Comparison of ENCODE assay signal across 10 mouse cellular contexts in the genomic region with DNA sequence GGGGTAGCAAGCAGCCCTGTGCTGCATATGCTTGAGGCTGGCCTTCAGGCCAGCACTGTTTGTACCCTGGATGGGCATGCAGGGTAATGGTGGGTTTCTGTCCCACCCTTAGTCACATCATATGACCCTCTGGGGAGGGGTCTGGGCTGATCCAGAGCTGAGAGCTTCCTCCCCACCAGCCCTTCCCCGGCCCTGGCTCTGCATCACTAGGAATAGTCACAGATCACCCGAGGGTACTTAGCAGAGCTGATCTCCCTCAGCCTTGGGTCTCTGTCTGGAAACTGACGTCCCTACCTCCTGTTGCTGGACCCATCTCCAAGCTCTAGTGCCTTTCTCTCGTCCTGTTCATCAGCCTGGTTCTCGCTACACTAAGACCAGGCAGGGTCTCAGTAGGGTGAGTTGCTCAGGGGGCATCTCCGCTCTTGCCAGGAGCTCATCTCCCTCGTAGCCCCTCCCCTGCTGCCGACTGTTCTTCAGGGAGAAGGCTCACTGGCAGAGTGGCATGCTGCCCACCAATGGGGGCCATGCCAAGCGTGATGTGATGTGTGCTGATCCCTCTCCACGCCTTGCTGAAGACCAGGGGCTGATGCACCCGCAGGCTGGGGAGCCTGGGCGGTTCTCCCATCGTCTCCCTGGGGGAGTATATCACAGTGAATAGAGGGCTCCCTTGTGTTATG. TPM values are rescaled to one million over a fixed set of nuclear protein-coding genes. Genes with fewer than 3 reads are reported as not detected.
DNase-seq lines count a peak whose midpoint lies in the region; ATAC-seq lines count a peak whose summit lies in the region.
"Had no signal": no experiment of that assay in that cellular context is flagged by ENCODE, and none has a peak within 500 bp of the region (broad histone marks: within the 10 kb centered on the region; RNA-seq: fewer than 3 reads in every experiment).

No protein-coding gene starts in this region.

- peak overlapping the region; percentile 19; the same call in 1 of the 2 replicates for H3K4me2 ChIP-seq in hindbrain, embryonic 16.5 days (ENCODE audit: low read length)
- no peak overlapping the region for H3K4me2 ChIP-seq in midbrain, embryonic 13.5 days (replicated peaks)
- H3K4me2 ChIP-seq in kidney, embryonic 15.5 days, result no peak overlapping the region

- H3K27ac ChIP-seq in hindbrain, embryonic 16.5 days (ENCODE audit: low read depth, low read length), result no peak overlapping the region
- H3K27ac ChIP-seq in midbrain, embryonic 13.5 days, result no peak overlapping the region
- no peak overlapping the region for H3K27ac ChIP-seq in kidney, embryonic 15.5 days
- H3K27ac ChIP-seq: liver, embryonic 14.5 days had no signal

- H3K36me3 ChIP-seq in hindbrain, embryonic 16.5 days (ENCODE audit: control insufficient read depth, insufficient read depth, low read length), result no peaks in the 10 kb centered on the region
- H3K36me3 ChIP-seq in midbrain, embryonic 13.5 days, result no peaks in the 10 kb centered on the region
- no peaks in the 10 kb centered on the region for H3K36me3 ChIP-seq in kidney, embryonic 15.5 days

- 66% methylated on average over 13 of the region's 13 CpGs for WGBS in hindbrain, embryonic 16.5 days
- 84% methylated on average over 13 of the region's 13 CpGs for WGBS in midbrain, embryonic 13.5 days
- 79% methylated on average over 13 of the region's 13 CpGs for WGBS in kidney, embryonic 15.5 days

- peak; percentile 85 for ATAC-seq in hindbrain, embryonic 16.5 days
- 0 out of 2 replicates have a peak, but pooled peaks have one; percentile 30 for ATAC-seq in midbrain, embryonic 13.5 days
- ATAC-seq in kidney, embryonic 15.5 days (replicated peaks; ENCODE audit: low FRiP score), result no peak

- no peak overlapping the region for H3K4me3 ChIP-seq in hindbrain, embryonic 16.5 days (ENCODE audit: low read length)
- H3K4me3 ChIP-seq in midbrain, embryonic 13.5 days (replicated peaks), result no peak overlapping the region
- no peak overlapping the region for H3K4me3 ChIP-seq in kidney, embryonic 15.5 days (replicated peaks)

- H3K27me3 ChIP-seq in hindbrain, embryonic 16.5 days (replicated peaks; ENCODE audit: control insufficient read depth, insufficient read depth, low read length), result no peaks in the 10 kb centered on the region
- no peaks in the 10 kb centered on the region for H3K27me3 ChIP-seq in midbrain, embryonic 13.5 days
- no peaks in the 10 kb centered on the region for H3K27me3 ChIP-seq in kidney, embryonic 15.5 days

- DNase-seq in cerebellum, adult 18-20 months, result peak; percentile 35 to 36
- DNase-seq in cerebellum, adult 9-10 months, result no peak
- peak; percentile 81 for DNase-seq in brain, embryonic 18.5 days (ENCODE audit: low read depth, low spot score)
- DNase-seq in adipocyte (ENCODE audit: low spot score), result no peak
- DNase-seq in spleen, adult 12 weeks (ENCODE audit: low spot score), result no peak
- DNase-seq: kidney, adult 11 months had no signal

- no peak overlapping the region for H3K9ac ChIP-seq in hindbrain, embryonic 16.5 days (ENCODE audit: low read depth, low read length)
- H3K9ac ChIP-seq in midbrain, embryonic 13.5 days (replicated peaks), result no peak overlapping the region
- no peak overlapping the region for H3K9ac ChIP-seq in kidney, embryonic 15.5 days
- H3K9ac ChIP-seq: liver, embryonic 14.5 days had no signal

- no peaks in the 10 kb centered on the region for H3K4me1 ChIP-seq in hindbrain, embryonic 16.5 days (ENCODE audit: control insufficient read depth, insufficient read depth, low read depth, low read length)
- 0 out of 2 replicates have a peak, but pooled peaks cover 3% of the 10 kb centered on the region for H3K4me1 ChIP-seq in midbrain, embryonic 13.5 days (replicated peaks)
- peaks cover 13% of the 10 kb centered on the region for H3K4me1 ChIP-seq in kidney, embryonic 15.5 days

- no peaks in the 10 kb centered on the region for H3K9me3 ChIP-seq in hindbrain, embryonic 16.5 days (ENCODE audit: control insufficient read depth, low read length)
- H3K9me3 ChIP-seq in midbrain, embryonic 13.5 days, result no peaks in the 10 kb centered on the region; the same call in 1 of the 2 replicates
- H3K9me3 ChIP-seq in kidney, embryonic 15.5 days (replicated peaks), result no peaks in the 10 kb centered on the region

RNA-seq across cellular contexts. Expression of a gene that starts 20.7 kb away (rescaled TPM):
- polyA plus RNA-seq in hindbrain, embryonic 16.5 days (2015; fragmentation: Nextera tagmentation; extraction: Ambion mirVana), result 0.66 TPM in 1 of 2 replicates, not detected in the other
- polyA plus RNA-seq in midbrain, embryonic 13.5 days (2015; fragmentation: Nextera tagmentation; extraction: Ambion mirVana), result not detected in 2 replicates
- 0.68 TPM in 1 of 2 replicates, not detected in the other for polyA plus RNA-seq in kidney, embryonic 15.5 days (2015; fragmentation: Nextera tagmentation; extraction: Ambion mirVana)
- polyA plus RNA-seq: liver, embryonic 14.5 days had no signal

Comparison
In these comparisons a context has a peak if more than half of its experiments do, and no peak if none do; other contexts are left out.
1. DNase-seq: peak in cerebellum, adult 18-20 months (2 of 2) and brain, embryonic 18.5 days (single experiment); none in cerebellum, adult 9-10 months (single experiment), adipocyte (single experiment) and spleen, adult 12 weeks (single experiment).